Mouse (Mus musculus): ENCODE data around the gene Mrpl51.

DNA sequence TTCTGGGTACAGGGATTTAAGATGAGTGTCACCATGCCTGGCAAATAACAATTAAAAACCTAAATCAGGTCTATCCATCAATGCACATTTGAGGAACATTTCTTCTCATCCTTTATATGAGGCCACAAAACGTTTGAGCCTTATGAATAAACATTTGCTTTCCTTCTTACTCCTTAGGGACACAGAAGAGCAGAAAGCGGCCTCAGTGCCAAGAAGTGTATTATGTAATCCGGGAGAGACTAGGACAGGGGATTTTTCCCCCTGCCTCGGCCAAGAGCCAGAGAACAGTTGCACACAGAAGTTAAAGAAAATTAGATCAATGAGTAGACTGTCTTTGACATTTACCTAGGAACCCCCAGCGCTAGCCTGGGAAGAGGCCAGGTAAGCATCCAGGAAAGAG lies 9.5 kb upstream of the Mrpl51 start:
- no peak for TF ChIP-seq CTCF (IDR thresholded peaks at IDR 0.05; ENCODE audit: low read depth)
- no peak for TF ChIP-seq EP300 (optimal IDR thresholded peaks at IDR 0.05)

All from stomach, postnatal 0 days (tissue).